Mouse (Mus musculus): ENCODE results near the gene Exoc8. TPM values are rescaled to one million over a fixed set of nuclear protein-coding genes. Genes with fewer than 3 reads are reported as not detected.
A peak's percentile ranks its signal among the peaks of the same experiment; 100 is the strongest.

The Exoc8 gene
- polyA plus RNA-seq, 1 experiment from 2014 or later = 7.0 TPM

- ATAC-seq (ENCODE audit: insufficient number of reproducible peaks, low FRiP score, low TSS enrichment, low read depth) (no peak), DNase-seq (ENCODE audit: low spot score) (no peak)
- Histone ChIP-seq H3K27me3 (ENCODE audit: control insufficient read depth, insufficient read depth, low read length) (no peaks in the 10 kb centered on the region), H3K27ac (replicated peaks; ENCODE audit: low read depth, low read length) (no peak overlapping the region), H3K4me1 (ENCODE audit: control insufficient read depth, insufficient read depth, low read length) (no peaks in the 10 kb centered on the region), H3K9me3 (ENCODE audit: control insufficient read depth, low read length) (no peaks in the 10 kb centered on the region; the same call in 1 of the 2 replicates), H3K9ac (ENCODE audit: low read length) (no peak overlapping the region), H3K36me3 (ENCODE audit: control insufficient read depth, insufficient read depth, low read length) (peaks cover 19% of the 10 kb centered on the region), H3K4me3 (ENCODE audit: low read depth, low read length) (no peak overlapping the region), H3K4me2 (ENCODE audit: low read depth, severe bottlenecking) (no peak overlapping the region)
- 92% methylated on average over 7 of the region's 7 CpGs for WGBS
These were observed 26.0 kb downstream of the Exoc8 start for GRCm38 (mm10) chr8:124871474-124871873.

GRCm38 (mm10) chr8:124869708-124870107, 27.8 kb downstream of the Exoc8 start:
- Histone ChIP-seq H3K27ac (replicated peaks; ENCODE audit: low read depth, low read length) (no peak overlapping the region), H3K27me3 (ENCODE audit: control insufficient read depth, insufficient read depth, low read length) (no peaks in the 10 kb centered on the region), H3K9ac (ENCODE audit: low read length) (no peak overlapping the region), H3K4me2 (ENCODE audit: low read depth, severe bottlenecking) (no peak overlapping the region), H3K4me3 (ENCODE audit: low read depth, low read length) (no peak overlapping the region), H3K36me3 (ENCODE audit: control insufficient read depth, insufficient read depth, low read length) (peaks cover 19% of the 10 kb centered on the region), H3K9me3 (ENCODE audit: control insufficient read depth, low read length) (no peaks in the 10 kb centered on the region), H3K4me1 (ENCODE audit: control insufficient read depth, insufficient read depth, low read length) (no peaks in the 10 kb centered on the region)
- WGBS = 83% methylated on average over 6 of the region's 6 CpGs
- no peak for DNase-seq (ENCODE audit: low spot score)
- ATAC-seq (ENCODE audit: insufficient number of reproducible peaks, low FRiP score, low TSS enrichment, low read depth) = no peak

- 44% methylated on average over 2 of the region's 2 CpGs for WGBS
- Histone ChIP-seq H3K27me3 (ENCODE audit: control insufficient read depth, insufficient read depth, low read length) (no peaks in the 10 kb centered on the region), H3K9ac (ENCODE audit: low read length) (no peak overlapping the region), H3K36me3 (ENCODE audit: control insufficient read depth, insufficient read depth, low read length) (peaks cover 8% of the 10 kb centered on the region; the same call in 1 of the 2 replicates), H3K4me3 (ENCODE audit: low read depth, low read length) (no peak overlapping the region), H3K9me3 (ENCODE audit: control insufficient read depth, low read length) (no peaks in the 10 kb centered on the region), H3K4me1 (ENCODE audit: control insufficient read depth, insufficient read depth, low read length) (peaks cover 4% of the 10 kb centered on the region; the same call in 1 of the 2 replicates), H3K4me2 (ENCODE audit: low read depth, severe bottlenecking) (no peak overlapping the region), H3K27ac (replicated peaks; ENCODE audit: low read depth, low read length) (no peak overlapping the region)
- ATAC-seq (ENCODE audit: insufficient number of reproducible peaks, low FRiP score, low TSS enrichment, low read depth) (no peak), DNase-seq (ENCODE audit: low spot score) (no peak)
These were observed 30.4 kb downstream of the Exoc8 start for GRCm38 (mm10) chr8:124867126-124867525.

GRCm38 (mm10) chr8:124866669-124867068, 30.8 kb downstream of the Exoc8 start:
- no peaks in the 10 kb centered on the region for H3K9me3 ChIP-seq (ENCODE audit: control insufficient read depth, low read length)
- no peak overlapping the region for H3K9ac ChIP-seq (ENCODE audit: low read length)
- no peaks in the 10 kb centered on the region for H3K27me3 ChIP-seq (ENCODE audit: control insufficient read depth, insufficient read depth, low read length)
- H3K36me3 ChIP-seq (ENCODE audit: control insufficient read depth, insufficient read depth, low read length) = peaks cover 4% of the 10 kb centered on the region; the same call in 1 of the 2 replicates
- no peak for ATAC-seq (ENCODE audit: insufficient number of reproducible peaks, low FRiP score, low TSS enrichment, low read depth)
- H3K4me2 ChIP-seq (ENCODE audit: low read depth, severe bottlenecking) = no peak overlapping the region
- 74% methylated on average over 3 of the region's 3 CpGs for WGBS
- no peak overlapping the region for H3K4me3 ChIP-seq (ENCODE audit: low read depth, low read length)
- H3K4me1 ChIP-seq (ENCODE audit: control insufficient read depth, insufficient read depth, low read length) = peaks cover 4% of the 10 kb centered on the region; the same call in 1 of the 2 replicates
- no peak for DNase-seq (ENCODE audit: low spot score)
- H3K27ac ChIP-seq (replicated peaks; ENCODE audit: low read depth, low read length) = no peak overlapping the region

GRCm38 (mm10) chr8:124863729-124864128, 33.8 kb downstream of the Exoc8 start:
- Histone ChIP-seq H3K4me1 (ENCODE audit: control insufficient read depth, insufficient read depth, low read length) (peaks cover 4% of the 10 kb centered on the region; the same call in 1 of the 2 replicates), H3K9me3 (ENCODE audit: control insufficient read depth, low read length) (no peaks in the 10 kb centered on the region), H3K27me3 (ENCODE audit: control insufficient read depth, insufficient read depth, low read length) (no peaks in the 10 kb centered on the region), H3K36me3 (ENCODE audit: control insufficient read depth, insufficient read depth, low read length) (peaks cover 9% of the 10 kb centered on the region), H3K4me2 (ENCODE audit: low read depth, severe bottlenecking) (peak overlapping the region; percentile 72), H3K27ac (replicated peaks; ENCODE audit: low read depth, low read length) (no peak overlapping the region), H3K9ac (ENCODE audit: low read length) (peak overlapping the region; percentile 97), H3K4me3 (ENCODE audit: low read depth, low read length) (peak overlapping the region; percentile 84)
- ATAC-seq (ENCODE audit: insufficient number of reproducible peaks, low FRiP score, low TSS enrichment, low read depth) = no peak
- DNase-seq (ENCODE audit: low spot score) = peak; percentile 25
- WGBS = 16% methylated on average over 8 of the region's 8 CpGs

GRCm38 (mm10) chr8:124863163-124863677, 34.3 kb downstream of the Exoc8 start:
- under 1% methylated on average over 33 of the region's 33 CpGs for WGBS
- H3K4me3 ChIP-seq (ENCODE audit: low read depth, low read length) = peak overlapping the region; percentile 84
- peak overlapping the region; percentile 82 for H3K27ac ChIP-seq (replicated peaks; ENCODE audit: low read depth, low read length)
- DNase-seq (ENCODE audit: low spot score) (no peak), ATAC-seq (ENCODE audit: insufficient number of reproducible peaks, low FRiP score, low TSS enrichment, low read depth) (peak; percentile 32)
- no peaks in the 10 kb centered on the region for H3K27me3 ChIP-seq (ENCODE audit: control insufficient read depth, insufficient read depth, low read length)
- H3K36me3 ChIP-seq (ENCODE audit: control insufficient read depth, insufficient read depth, low read length) = peaks cover 14% of the 10 kb centered on the region
- H3K9me3 ChIP-seq (ENCODE audit: control insufficient read depth, low read length) = no peaks in the 10 kb centered on the region
- peaks cover 4% of the 10 kb centered on the region; the same call in 1 of the 2 replicates for H3K4me1 ChIP-seq (ENCODE audit: control insufficient read depth, insufficient read depth, low read length)
- H3K4me2 ChIP-seq (ENCODE audit: low read depth, severe bottlenecking) = peak overlapping the region; percentile 72
- H3K9ac ChIP-seq (ENCODE audit: low read length) = peak overlapping the region; percentile 97

- peak; percentile 97 for ATAC-seq (ENCODE audit: insufficient number of reproducible peaks, low FRiP score, low TSS enrichment, low read depth)
- Histone ChIP-seq H3K4me3 (ENCODE audit: low read depth, low read length) (peak within 1 kb of the TSS; percentile 84), H3K36me3 (ENCODE audit: control insufficient read depth, insufficient read depth, low read length) (peaks cover 16% of the 10 kb centered on the region), H3K9me3 (ENCODE audit: control insufficient read depth, low read length) (no peaks in the 10 kb centered on the region), H3K4me2 (ENCODE audit: low read depth, severe bottlenecking) (peak within 1 kb of the TSS; percentile 72), H3K27ac (replicated peaks; ENCODE audit: low read depth, low read length) (peak within 1 kb of the TSS; percentile 82), H3K9ac (ENCODE audit: low read length) (peak within 1 kb of the TSS; percentile 97), H3K27me3 (ENCODE audit: control insufficient read depth, insufficient read depth, low read length) (no peaks in the 10 kb centered on the region), H3K4me1 (ENCODE audit: control insufficient read depth, insufficient read depth, low read length) (peaks cover 4% of the 10 kb centered on the region; the same call in 1 of the 2 replicates)
- WGBS = 2% methylated on average over 55 of the region's 55 CpGs
- peak; percentile 98 for DNase-seq (ENCODE audit: low spot score)
These were observed 35.0 kb downstream of the Exoc8 start, which contains the start of the genes Gnpat and 2810004N23Rik for GRCm38 (mm10) chr8:124862321-124863162. Gnpat (plus strand) TSS chr8:124863033. 2810004N23Rik (minus strand) TSS chr8:124863120.

- Histone ChIP-seq H3K9me3 (ENCODE audit: control insufficient read depth, low read length) (peaks cover 5% of the 10 kb centered on the region; the same call in 1 of the 2 replicates), H3K36me3 (ENCODE audit: control insufficient read depth, insufficient read depth, low read length) (peaks cover 27% of the 10 kb centered on the region), H3K27me3 (ENCODE audit: control insufficient read depth, insufficient read depth, low read length) (no peaks in the 10 kb centered on the region), H3K27ac (replicated peaks; ENCODE audit: low read depth, low read length) (no peak overlapping the region), H3K9ac (ENCODE audit: low read length) (no peak overlapping the region), H3K4me1 (ENCODE audit: control insufficient read depth, insufficient read depth, low read length) (peaks cover 4% of the 10 kb centered on the region; the same call in 1 of the 2 replicates), H3K4me3 (ENCODE audit: low read depth, low read length) (no peak overlapping the region), H3K4me2 (ENCODE audit: low read depth, severe bottlenecking) (no peak overlapping the region)
- WGBS = 99% methylated on average over 3 of the region's 3 CpGs
- ATAC-seq (ENCODE audit: insufficient number of reproducible peaks, low FRiP score, low TSS enrichment, low read depth) (no peak), DNase-seq (ENCODE audit: low spot score) (no peak)
These were observed 37.3 kb downstream of the Exoc8 start for GRCm38 (mm10) chr8:124860188-124860587.
